Mouse (Mus musculus): Measurements from ENCODE around the gene Hsph1. TPM values are rescaled to one million over a fixed set of nuclear protein-coding genes. Genes with fewer than 3 reads are reported as not detected.

The Hsph1 gene
- polyA plus RNA-seq, 1 experiment from 2014 or later, result 137 TPM

DNA sequence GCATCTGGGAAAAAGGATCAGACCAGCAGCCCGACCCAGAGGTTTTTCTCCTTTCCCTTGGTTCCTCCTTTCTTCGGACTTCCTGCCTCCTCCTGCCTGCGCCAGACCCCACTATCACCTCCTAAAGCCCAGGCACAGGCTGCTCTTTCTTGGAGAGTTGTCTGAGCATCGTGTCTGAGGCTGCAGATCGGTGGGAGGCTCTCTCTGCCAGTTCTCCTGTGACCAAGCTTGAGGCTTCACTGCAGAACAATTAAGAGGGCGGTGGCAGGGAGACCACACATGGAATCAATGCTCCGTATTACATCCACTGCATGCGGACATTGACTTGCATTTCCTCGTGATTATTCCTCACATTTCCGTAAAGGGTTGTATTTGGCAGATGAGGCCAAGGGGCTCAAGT, 58.7 kb downstream of the Hsph1 start:
- WGBS, result 37% methylated on average over 10 of the region's 10 CpGs
- Histone ChIP-seq H3K4me1 (peaks cover 12% of the 10 kb centered on the region), H3K36me3 (no peaks in the 10 kb centered on the region), H3K27ac (replicated peaks) (0 out of 2 replicates have a peak overlapping the region, but pooled peaks have one; percentile 46), H3K27me3 (ENCODE audit: low read depth, poor library complexity, severe bottlenecking) (0 out of 2 replicates have a peak, but pooled peaks cover 6% of the 10 kb centered on the region), H3K4me3 (no peak overlapping the region), H3K9me3 (replicated peaks) (no peaks in the 10 kb centered on the region)
- no peak for DNase-seq (ENCODE audit: low spot score)

DNA sequence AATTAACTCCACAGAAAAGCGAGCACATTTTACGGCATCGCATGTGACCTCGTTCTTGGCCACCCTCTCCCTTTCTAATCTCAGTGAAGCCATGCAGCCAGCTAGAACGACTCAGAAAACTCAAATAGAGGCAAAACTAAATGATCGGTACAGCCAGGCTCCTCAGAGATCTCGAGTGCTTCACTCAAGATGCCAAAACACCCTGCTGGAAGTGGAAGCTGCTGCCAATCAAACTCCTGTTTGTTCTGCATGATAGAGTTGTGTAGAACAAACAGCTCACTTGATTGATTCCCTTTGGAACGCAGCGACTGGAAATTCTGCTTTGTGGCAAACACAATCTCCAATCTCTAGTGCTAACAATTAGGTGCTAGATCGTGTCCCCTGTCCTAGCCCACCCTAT, 59.2 kb downstream of the Hsph1 start:
- no peaks in the 10 kb centered on the region for H3K36me3 ChIP-seq
- 0 out of 2 replicates have a peak, but pooled peaks cover 6% of the 10 kb centered on the region for H3K27me3 ChIP-seq (ENCODE audit: low read depth, poor library complexity, severe bottlenecking)
- H3K9me3 ChIP-seq (replicated peaks), result no peaks in the 10 kb centered on the region
- 57% methylated on average over 10 of the region's 10 CpGs for WGBS
- peaks cover 12% of the 10 kb centered on the region for H3K4me1 ChIP-seq
- no peak for DNase-seq (ENCODE audit: low spot score)
- H3K4me3 ChIP-seq, result no peak overlapping the region
- 0 out of 2 replicates have a peak overlapping the region, but pooled peaks have one; percentile 46 for H3K27ac ChIP-seq (replicated peaks)

DNA sequence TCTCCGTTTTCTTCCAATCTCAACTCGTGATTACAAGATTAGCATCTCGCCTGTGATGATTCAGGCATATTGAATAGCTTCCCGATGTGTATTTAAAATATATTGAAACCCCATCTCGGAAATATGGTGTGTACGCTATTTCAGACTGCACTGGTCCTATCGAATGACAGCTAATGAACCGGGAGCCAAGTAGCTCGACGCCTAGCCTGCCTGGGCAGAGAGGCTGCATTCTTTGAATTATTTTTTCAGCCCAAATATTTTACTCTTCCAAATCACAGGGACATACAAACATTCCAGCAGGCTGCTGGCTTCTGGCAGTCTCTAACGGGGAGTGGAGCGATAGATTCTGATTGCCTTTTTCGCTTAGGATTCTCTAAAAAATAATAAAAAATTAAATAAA, 67.2 kb downstream of the Hsph1 start:
- Histone ChIP-seq H3K36me3 (no peaks in the 10 kb centered on the region), H3K9me3 (replicated peaks) (no peaks in the 10 kb centered on the region), H3K4me1 (peaks cover 14% of the 10 kb centered on the region), H3K4me3 (no peak overlapping the region), H3K27ac (replicated peaks) (no peak overlapping the region), H3K27me3 (ENCODE audit: low read depth, poor library complexity, severe bottlenecking) (no peaks in the 10 kb centered on the region)
- 88% methylated on average over 13 of the region's 13 CpGs for WGBS
- no peak for DNase-seq (ENCODE audit: low spot score)

DNA sequence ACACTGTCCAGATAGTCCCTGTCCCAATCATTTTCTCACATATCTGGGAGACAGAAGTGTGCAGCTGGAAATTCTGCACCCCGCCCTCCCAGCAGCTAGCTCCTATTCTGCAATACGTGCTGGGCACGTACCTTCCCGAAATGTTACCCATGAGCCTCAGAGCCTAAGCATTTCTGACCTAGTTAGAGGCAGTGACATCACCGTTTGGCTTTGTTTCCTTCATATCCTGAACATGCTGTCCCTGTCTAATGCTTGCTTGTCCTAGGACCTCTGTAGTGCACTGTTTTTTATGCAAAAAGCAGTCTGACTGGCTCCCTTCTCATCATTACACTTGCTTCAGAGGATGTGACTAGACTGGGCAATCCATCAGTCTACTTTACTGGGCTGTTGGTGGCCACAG, 69.2 kb downstream of the Hsph1 start:
- 91% methylated on average over 5 of the region's 5 CpGs for WGBS
- Histone ChIP-seq H3K4me3 (no peak overlapping the region), H3K4me1 (peaks cover 18% of the 10 kb centered on the region), H3K27me3 (ENCODE audit: low read depth, poor library complexity, severe bottlenecking) (no peaks in the 10 kb centered on the region), H3K36me3 (no peaks in the 10 kb centered on the region), H3K9me3 (replicated peaks) (no peaks in the 10 kb centered on the region), H3K27ac (replicated peaks) (no peak overlapping the region)
- no peak for DNase-seq (ENCODE audit: low spot score)

DNA sequence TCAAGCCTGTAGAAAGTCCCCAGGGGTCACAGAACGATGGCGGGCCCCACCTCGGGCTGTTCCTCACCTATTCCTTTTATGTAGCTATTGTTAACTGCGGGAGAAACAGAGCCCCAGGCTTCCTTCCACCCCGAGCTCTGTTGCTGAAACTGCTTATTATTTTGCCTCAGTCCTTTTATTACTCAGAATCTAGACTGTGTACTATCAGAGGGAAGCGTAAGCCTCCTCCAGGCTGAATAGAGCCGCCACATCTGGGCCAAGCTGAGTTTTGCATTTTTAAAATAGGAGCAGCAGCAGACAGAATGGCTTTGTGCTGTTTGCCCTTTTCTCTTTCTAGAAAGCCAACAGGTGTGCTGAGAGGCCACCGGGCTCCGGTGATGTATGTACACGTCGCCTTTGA, 70.2 kb downstream of the Hsph1 start:
- no peak for DNase-seq (ENCODE audit: low spot score)
- Histone ChIP-seq H3K27ac (replicated peaks) (0 out of 2 replicates have a peak overlapping the region, but pooled peaks have one; percentile 42), H3K9me3 (replicated peaks) (no peaks in the 10 kb centered on the region), H3K27me3 (ENCODE audit: low read depth, poor library complexity, severe bottlenecking) (no peaks in the 10 kb centered on the region), H3K36me3 (no peaks in the 10 kb centered on the region), H3K4me1 (peaks cover 27% of the 10 kb centered on the region), H3K4me3 (no peak overlapping the region)
- WGBS, result 51% methylated on average over 11 of the region's 11 CpGs

Other genes starting within 250 kb of the Hsph1 start
- 0.32 and 0.57 TPM in 2 replicates for gene Medag, start 224.6 kb downstream of the Hsph1 start, polyA plus RNA-seq (2016; fragmentation: Nextera tagmentation; extraction: Ambion mirVana)
- 1.0 and 1.3 TPM in 2 replicates for gene Tex26, start 196.7 kb downstream of the Hsph1 start, polyA plus RNA-seq (2016; fragmentation: Nextera tagmentation; extraction: Ambion mirVana)
- not detected in 2 replicates for gene Wdr95, start 107.7 kb downstream of the Hsph1 start, polyA plus RNA-seq (2016; fragmentation: Nextera tagmentation; extraction: Ambion mirVana)
- 14.1 and 16.7 TPM in 2 replicates for gene B3glct, start 41.9 kb upstream of the Hsph1 start, polyA plus RNA-seq (2016; fragmentation: Nextera tagmentation; extraction: Ambion mirVana)

Measured in midbrain, embryonic 10.5 days (tissue).